Mouse (Mus musculus): ENCODE measurements around the gene Lonp2. TPM values are rescaled to one million over a fixed set of nuclear protein-coding genes. Genes with fewer than 3 reads are reported as not detected.

Lonp2 gene
- 53.1 and 55.6 TPM in 2 replicates for polyA plus RNA-seq (2015; fragmentation: Nextera tagmentation; extraction: Ambion mirVana)

GRCm38 (mm10) chr8:86623911-86624731 is at the start of gene Lonp2:
TSS of gene Lonp2 (plus strand) at chr8:86624043.
- ATAC-seq (ENCODE audit: borderline replicate concordance, extremely low read depth, low FRiP score, low TSS enrichment): peak; percentile 100
- WGBS: under 1% methylated on average over 61 of the region's 62 CpGs
- H3K4me2 ChIP-seq: peak within 1 kb of the TSS; percentile 80

GRCm38 (mm10) chr8:86577547-86577946 is 46.3 kb upstream of the Lonp2 start:
- H3K4me2 ChIP-seq: no peak overlapping the region
- ATAC-seq (ENCODE audit: borderline replicate concordance, extremely low read depth, low FRiP score, low TSS enrichment): no peak
- peaks cover 8% of the 10 kb centered on the region; the same call in 1 of the 2 replicates for H3K4me1 ChIP-seq
- H3K27ac ChIP-seq: no peak overlapping the region
- no peaks in the 10 kb centered on the region for H3K9me3 ChIP-seq
- H3K36me3 ChIP-seq: no peaks in the 10 kb centered on the region
- WGBS: 75% methylated on average over 8 of the region's 8 CpGs
- H3K27me3 ChIP-seq: no peaks in the 10 kb centered on the region
- no peak overlapping the region for H3K4me3 ChIP-seq
- no peak overlapping the region for H3K9ac ChIP-seq

More at GRCm38 (mm10) chr8:86623911-86624731, at the start of gene Lonp2:
- H3K27me3 ChIP-seq: no peaks in the 10 kb centered on the region
- no peaks in the 10 kb centered on the region for H3K36me3 ChIP-seq
- no peaks in the 10 kb centered on the region for H3K9me3 ChIP-seq
- H3K4me3 ChIP-seq: peak within 1 kb of the TSS; percentile 89
- peak within 1 kb of the TSS; percentile 59 for H3K27ac ChIP-seq
- peak within 1 kb of the TSS; percentile 62 for H3K9ac ChIP-seq
- H3K4me1 ChIP-seq: peaks cover 10% of the 10 kb centered on the region

GRCm38 (mm10) chr8:86578076-86578475 is 45.8 kb upstream of the Lonp2 start:
- Histone ChIP-seq H3K27ac (no peak overlapping the region), H3K36me3 (no peaks in the 10 kb centered on the region), H3K4me3 (no peak overlapping the region), H3K4me1 (peaks cover 8% of the 10 kb centered on the region; the same call in 1 of the 2 replicates), H3K27me3 (no peaks in the 10 kb centered on the region), H3K9me3 (no peaks in the 10 kb centered on the region), H3K9ac (no peak overlapping the region), H3K4me2 (no peak overlapping the region)
- no peak for ATAC-seq (ENCODE audit: borderline replicate concordance, extremely low read depth, low FRiP score, low TSS enrichment)
- WGBS: 22% methylated on average over 9 of the region's 9 CpGs

GRCm38 (mm10) chr8:86578693-86579092 is 45.1 kb upstream of the Lonp2 start:
- WGBS: 46% methylated on average over 8 of the region's 8 CpGs
- H3K4me2 ChIP-seq: no peak overlapping the region
- no peaks in the 10 kb centered on the region for H3K9me3 ChIP-seq
- no peaks in the 10 kb centered on the region for H3K36me3 ChIP-seq
- no peak overlapping the region for H3K27ac ChIP-seq
- H3K4me1 ChIP-seq: peaks cover 8% of the 10 kb centered on the region; the same call in 1 of the 2 replicates
- no peaks in the 10 kb centered on the region for H3K27me3 ChIP-seq
- ATAC-seq (ENCODE audit: borderline replicate concordance, extremely low read depth, low FRiP score, low TSS enrichment): no peak
- H3K9ac ChIP-seq: peak overlapping the region; percentile 7; the same call in 1 of the 2 replicates
- H3K4me3 ChIP-seq: no peak overlapping the region

DNA sequence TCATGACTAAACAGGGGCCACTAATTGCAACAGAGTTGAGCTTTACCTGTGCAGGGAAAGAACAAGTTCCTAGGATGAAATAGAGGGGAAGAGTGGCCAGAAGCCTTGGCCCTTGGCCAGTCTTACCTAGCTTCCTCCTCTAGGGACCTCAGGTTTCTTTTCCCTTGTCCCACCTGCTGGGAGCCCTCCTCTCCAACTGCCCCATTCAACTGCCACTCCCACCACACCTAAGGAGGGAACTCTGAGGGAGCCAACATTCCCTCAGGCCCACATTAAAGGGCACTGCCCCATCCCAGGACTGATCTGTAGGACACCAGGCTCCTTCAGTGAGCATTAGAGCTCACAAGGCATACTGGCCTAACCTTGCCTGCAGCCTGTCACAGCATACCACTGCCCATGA is 43.4 kb upstream of the Lonp2 start, which contains the start of gene Abcc12:
TSS of gene Abcc12 (minus strand) at position 229 of the 400 bp plus-strand sequence.
- H3K36me3 ChIP-seq: no peaks in the 10 kb centered on the region
- no peak within 1 kb of the TSS for H3K9ac ChIP-seq
- H3K27ac ChIP-seq: no peak within 1 kb of the TSS
- H3K9me3 ChIP-seq: no peaks in the 10 kb centered on the region
- H3K4me3 ChIP-seq: no peak within 1 kb of the TSS
- no peaks in the 10 kb centered on the region for H3K27me3 ChIP-seq
- H3K4me2 ChIP-seq: no peak within 1 kb of the TSS
- no peak for ATAC-seq (ENCODE audit: borderline replicate concordance, extremely low read depth, low FRiP score, low TSS enrichment)
- peaks cover 11% of the 10 kb centered on the region for H3K4me1 ChIP-seq

- Histone ChIP-seq H3K27ac (no peak overlapping the region), H3K4me3 (no peak overlapping the region), H3K4me2 (no peak overlapping the region), H3K27me3 (no peaks in the 10 kb centered on the region), H3K9me3 (no peaks in the 10 kb centered on the region), H3K9ac (no peak overlapping the region), H3K4me1 (peaks cover 13% of the 10 kb centered on the region), H3K36me3 (no peaks in the 10 kb centered on the region)
- ATAC-seq (ENCODE audit: borderline replicate concordance, extremely low read depth, low FRiP score, low TSS enrichment): no peak
- 81% methylated on average over 4 of the region's 4 CpGs for WGBS
Measured at GRCm38 (mm10) chr8:86581921-86582331, 41.9 kb upstream of the Lonp2 start.

DNA sequence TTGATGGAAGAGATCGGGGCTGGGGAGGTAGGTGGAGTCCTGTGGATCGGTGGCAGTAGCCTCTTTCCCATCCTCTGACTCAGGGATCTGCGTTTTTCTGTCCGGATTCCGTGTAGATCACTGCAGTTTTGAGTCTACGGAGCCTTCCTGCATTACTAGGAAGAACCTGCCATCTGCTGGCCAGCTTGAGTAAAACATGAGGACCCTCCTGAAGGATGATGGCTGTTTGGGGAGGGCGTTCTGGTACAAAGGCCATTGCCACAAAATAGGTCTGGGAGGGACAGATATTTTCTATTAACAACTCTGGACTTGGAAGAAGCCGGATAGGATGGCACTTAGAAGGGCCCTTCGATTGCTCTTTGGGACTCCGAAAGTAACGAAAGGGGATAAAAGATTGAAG is 38.7 kb upstream of the Lonp2 start:
- H3K4me2 ChIP-seq: peak overlapping the region; percentile 76
- no peaks in the 10 kb centered on the region for H3K36me3 ChIP-seq
- H3K4me1 ChIP-seq: peaks cover 5% of the 10 kb centered on the region
- no peaks in the 10 kb centered on the region for H3K9me3 ChIP-seq
- 4% methylated on average over 11 of the region's 11 CpGs for WGBS
- no peaks in the 10 kb centered on the region for H3K27me3 ChIP-seq
- peak overlapping the region; percentile 42 for H3K4me3 ChIP-seq
- peak overlapping the region; percentile 33; the same call in 1 of the 2 replicates for H3K9ac ChIP-seq
- ATAC-seq (ENCODE audit: borderline replicate concordance, extremely low read depth, low FRiP score, low TSS enrichment): peak; percentile 62; the same call in 1 of the 2 replicates
- no peak overlapping the region for H3K27ac ChIP-seq

- H3K4me2 ChIP-seq: peak overlapping the region; percentile 76
- no peaks in the 10 kb centered on the region for H3K9me3 ChIP-seq
- no peak overlapping the region for H3K27ac ChIP-seq
- peak overlapping the region; percentile 33; the same call in 1 of the 2 replicates for H3K9ac ChIP-seq
- H3K27me3 ChIP-seq: no peaks in the 10 kb centered on the region
- peak overlapping the region; percentile 42 for H3K4me3 ChIP-seq
- under 1% methylated on average over 16 of the region's 16 CpGs for WGBS
- H3K36me3 ChIP-seq: no peaks in the 10 kb centered on the region
- peaks cover 5% of the 10 kb centered on the region for H3K4me1 ChIP-seq
- ATAC-seq (ENCODE audit: borderline replicate concordance, extremely low read depth, low FRiP score, low TSS enrichment): peak; percentile 62; the same call in 1 of the 2 replicates
Measured at GRCm38 (mm10) chr8:86585532-86585931, 38.3 kb upstream of the Lonp2 start.

- no peak overlapping the region for H3K27ac ChIP-seq
- no peak overlapping the region for H3K9ac ChIP-seq
- H3K4me2 ChIP-seq: no peak overlapping the region
- peaks cover 5% of the 10 kb centered on the region for H3K4me1 ChIP-seq
- no peak overlapping the region for H3K4me3 ChIP-seq
- no peaks in the 10 kb centered on the region for H3K9me3 ChIP-seq
- no peaks in the 10 kb centered on the region for H3K27me3 ChIP-seq
- no peaks in the 10 kb centered on the region for H3K36me3 ChIP-seq
- 37% methylated on average over 5 of the region's 5 CpGs for WGBS
- ATAC-seq (ENCODE audit: borderline replicate concordance, extremely low read depth, low FRiP score, low TSS enrichment): no peak
Measured at GRCm38 (mm10) chr8:86586058-86586457, 37.8 kb upstream of the Lonp2 start.

DNA sequence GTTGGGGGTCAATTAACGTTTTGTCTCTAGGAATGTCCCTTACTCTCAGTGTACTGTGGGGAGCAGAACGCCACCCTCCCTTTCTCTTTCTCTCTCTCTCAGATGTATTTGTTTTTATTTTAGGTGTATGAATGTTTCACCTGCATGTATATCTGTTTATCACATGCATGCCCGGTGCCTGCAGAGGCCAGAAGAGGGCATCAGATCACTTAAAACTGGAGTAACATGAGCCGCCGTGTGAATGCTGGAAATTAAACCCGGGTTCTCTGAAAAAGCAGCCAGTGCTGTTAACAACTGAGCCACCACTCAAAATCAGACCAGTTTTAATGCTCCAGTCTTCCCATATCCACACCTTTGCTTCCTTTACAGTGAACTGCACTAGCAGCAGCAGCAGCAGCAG is 37.2 kb upstream of the Lonp2 start:
- no peak overlapping the region for H3K27ac ChIP-seq
- H3K27me3 ChIP-seq: no peaks in the 10 kb centered on the region
- no peak overlapping the region for H3K9ac ChIP-seq
- no peaks in the 10 kb centered on the region for H3K9me3 ChIP-seq
- no peak overlapping the region for H3K4me3 ChIP-seq
- H3K36me3 ChIP-seq: no peaks in the 10 kb centered on the region
- ATAC-seq (ENCODE audit: borderline replicate concordance, extremely low read depth, low FRiP score, low TSS enrichment): no peak
- no peak overlapping the region for H3K4me2 ChIP-seq
- H3K4me1 ChIP-seq: peaks cover 5% of the 10 kb centered on the region
- WGBS: 39% methylated on average over 6 of the region's 6 CpGs

- Histone ChIP-seq H3K9ac (no peak overlapping the region), H3K4me1 (peaks cover 5% of the 10 kb centered on the region), H3K27ac (no peak overlapping the region), H3K27me3 (no peaks in the 10 kb centered on the region), H3K4me2 (no peak overlapping the region), H3K4me3 (no peak overlapping the region), H3K36me3 (no peaks in the 10 kb centered on the region), H3K9me3 (no peaks in the 10 kb centered on the region)
- ATAC-seq (ENCODE audit: borderline replicate concordance, extremely low read depth, low FRiP score, low TSS enrichment): no peak
- WGBS: 88% methylated on average over 5 of the region's 5 CpGs
Measured at GRCm38 (mm10) chr8:86588338-86588737, 35.5 kb upstream of the Lonp2 start.

DNA sequence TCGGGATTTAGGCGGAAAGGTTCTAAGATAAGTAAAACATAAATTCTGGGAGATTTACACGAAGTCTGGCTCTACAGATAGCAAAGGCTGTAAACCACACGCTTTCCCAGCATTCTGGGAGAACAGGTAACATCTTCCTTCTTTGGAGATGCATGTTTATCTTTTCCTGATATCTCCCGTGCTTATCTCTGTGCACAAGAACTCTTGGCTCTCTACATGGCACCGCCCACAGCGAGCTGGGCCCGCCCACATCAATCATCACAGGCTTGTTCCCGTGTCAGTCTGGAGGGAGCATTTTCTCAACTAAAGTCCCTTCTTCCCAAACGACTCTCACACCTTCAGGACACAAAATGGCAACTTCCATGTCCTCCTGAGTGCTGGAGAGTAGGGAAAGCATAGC is 30.7 kb upstream of the Lonp2 start:
- H3K27me3 ChIP-seq: no peaks in the 10 kb centered on the region
- no peak overlapping the region for H3K9ac ChIP-seq
- H3K4me3 ChIP-seq: no peak overlapping the region
- ATAC-seq (ENCODE audit: borderline replicate concordance, extremely low read depth, low FRiP score, low TSS enrichment): no peak
- H3K4me1 ChIP-seq: no peaks in the 10 kb centered on the region
- 43% methylated on average over 10 of the region's 10 CpGs for WGBS
- H3K36me3 ChIP-seq: no peaks in the 10 kb centered on the region
- no peaks in the 10 kb centered on the region for H3K9me3 ChIP-seq
- H3K4me2 ChIP-seq: no peak overlapping the region
- no peak overlapping the region for H3K27ac ChIP-seq

Data from lung, embryonic 15.5 days (tissue).